Mouse (Mus musculus): ENCODE data around the gene Rnf7.
A peak's percentile ranks its signal among the peaks of the same experiment; 100 is the strongest.

Rnf7 gene

DNA sequence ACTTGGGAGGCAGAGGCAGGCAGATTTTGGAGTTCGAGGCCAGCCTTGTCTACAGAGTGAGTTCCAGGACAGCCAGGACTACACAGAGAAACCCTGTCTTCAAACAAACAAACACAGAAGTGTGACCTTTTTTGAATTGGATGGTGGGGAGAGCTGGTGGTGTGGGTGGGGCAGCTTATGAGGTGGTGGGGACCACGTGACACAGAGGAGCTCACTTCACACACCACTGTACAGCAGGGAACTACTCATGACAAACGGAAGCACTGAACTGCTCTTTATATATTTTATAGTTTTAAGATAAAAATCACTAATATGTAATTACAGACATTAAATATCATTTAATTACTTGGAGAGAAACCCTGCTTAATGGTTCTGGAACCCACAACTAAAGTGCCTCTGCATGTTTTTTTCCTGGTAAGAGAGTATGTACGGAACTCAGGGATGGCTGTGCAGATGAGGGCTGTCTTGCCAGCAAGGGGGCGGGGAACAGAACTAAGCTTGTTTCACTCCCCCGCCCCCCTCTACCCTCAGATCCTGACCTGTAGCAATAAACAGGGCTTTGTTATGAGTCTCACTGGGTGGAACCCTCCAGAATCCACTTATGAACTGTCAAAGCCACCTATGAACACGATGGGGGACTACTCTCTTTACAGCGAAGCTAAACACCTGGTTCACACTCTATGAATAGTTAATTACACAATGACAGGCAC is 8.8 kb downstream of the Rnf7 start:
- DNase-seq = no peak

DNA sequence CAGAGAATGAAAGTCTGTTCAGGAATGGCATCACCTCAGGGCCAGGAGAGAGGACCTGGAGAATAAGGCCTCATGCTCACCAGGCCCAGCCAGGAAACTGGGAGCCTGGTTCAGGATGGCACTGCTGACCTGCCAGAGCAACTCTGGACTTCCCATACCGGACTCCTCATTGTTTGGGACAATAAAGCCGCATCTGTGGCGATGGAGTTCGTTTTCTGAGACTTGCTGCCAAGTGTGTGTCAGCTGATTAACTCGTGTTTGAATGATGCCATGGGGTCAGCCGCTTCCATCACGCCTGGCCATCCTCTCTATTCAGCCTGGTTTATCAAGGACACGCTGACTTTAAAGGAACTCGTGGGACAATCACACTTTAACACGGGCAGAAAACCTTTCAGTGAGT is 14.8 kb downstream of the Rnf7 start:
- no peak for DNase-seq

DNA sequence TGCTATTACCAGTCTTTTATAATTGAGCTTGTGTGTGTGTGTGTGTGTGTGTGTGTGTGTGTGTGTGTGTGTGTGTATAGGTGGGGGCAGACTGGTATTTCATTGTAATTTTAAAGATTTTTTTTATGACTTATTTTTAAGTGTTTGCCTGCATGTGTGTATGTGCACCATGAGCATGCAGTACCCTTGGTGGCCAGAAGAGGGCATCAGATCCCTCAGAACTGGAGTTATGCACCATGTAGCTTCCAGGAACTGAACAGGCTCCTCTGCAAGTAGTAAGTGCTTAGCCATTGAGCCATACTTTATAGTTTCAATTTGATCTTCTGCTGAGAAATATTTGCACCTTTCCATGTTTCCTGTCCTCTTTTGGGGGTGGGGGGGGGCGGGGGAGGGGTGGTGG is 16.9 kb downstream of the Rnf7 start:
- no peak for DNase-seq

DNA sequence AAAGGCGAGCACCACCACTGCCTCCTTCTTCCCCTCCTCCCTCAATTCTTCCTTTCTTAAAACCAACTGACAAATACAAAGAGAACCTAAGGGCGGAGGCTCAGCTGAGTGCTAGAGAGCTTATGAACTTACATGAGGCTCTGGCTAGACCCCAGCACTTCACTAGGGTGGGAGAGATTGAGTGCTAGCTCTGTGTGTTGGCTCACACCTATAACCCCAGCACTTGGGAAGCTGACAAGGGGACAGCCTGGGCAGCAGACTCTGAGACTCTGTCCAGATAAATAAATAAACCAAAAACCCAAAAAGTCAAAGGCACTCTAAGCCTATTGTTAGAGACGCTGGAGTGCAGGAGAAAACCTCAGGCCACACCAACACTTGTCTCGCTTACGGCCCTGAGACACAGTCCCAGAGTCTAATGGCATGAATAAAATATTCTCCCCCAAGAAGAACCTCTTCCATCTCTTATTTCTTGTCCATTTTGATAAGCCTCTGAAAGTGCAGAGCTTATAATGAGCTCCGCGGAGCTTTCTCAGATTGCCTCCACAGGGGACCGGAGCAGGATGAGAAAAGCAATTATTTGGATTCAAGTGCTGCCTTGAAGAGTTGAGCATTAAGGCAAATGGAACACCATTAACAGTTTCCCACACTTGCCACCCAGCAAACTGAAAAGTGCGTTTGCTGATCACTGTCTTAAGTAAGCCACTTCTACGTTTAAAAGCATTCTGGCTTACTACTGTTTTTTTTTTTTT is 18.2 kb downstream of the Rnf7 start:
- DNase-seq = no peak

DNA sequence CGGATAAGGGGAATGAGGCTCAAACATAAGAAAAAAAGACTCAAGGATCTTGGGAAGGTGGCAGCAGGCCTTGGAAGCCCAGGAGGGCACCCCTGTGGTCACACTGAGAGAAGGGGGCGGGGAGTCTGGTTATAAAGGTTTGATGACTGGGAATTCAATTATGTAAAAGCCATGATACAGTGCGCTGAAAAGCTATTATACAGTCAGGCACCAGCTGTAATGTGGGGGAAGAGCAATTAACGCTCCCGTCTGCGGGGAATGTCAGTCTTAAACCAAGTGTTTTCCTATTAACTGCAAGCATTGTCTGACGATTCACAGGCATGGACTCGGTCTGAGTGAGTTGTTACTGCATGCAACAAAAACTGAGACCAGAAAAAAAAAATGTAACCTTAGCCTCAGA is 22.9 kb downstream of the Rnf7 start:
- no peak for DNase-seq

DNA sequence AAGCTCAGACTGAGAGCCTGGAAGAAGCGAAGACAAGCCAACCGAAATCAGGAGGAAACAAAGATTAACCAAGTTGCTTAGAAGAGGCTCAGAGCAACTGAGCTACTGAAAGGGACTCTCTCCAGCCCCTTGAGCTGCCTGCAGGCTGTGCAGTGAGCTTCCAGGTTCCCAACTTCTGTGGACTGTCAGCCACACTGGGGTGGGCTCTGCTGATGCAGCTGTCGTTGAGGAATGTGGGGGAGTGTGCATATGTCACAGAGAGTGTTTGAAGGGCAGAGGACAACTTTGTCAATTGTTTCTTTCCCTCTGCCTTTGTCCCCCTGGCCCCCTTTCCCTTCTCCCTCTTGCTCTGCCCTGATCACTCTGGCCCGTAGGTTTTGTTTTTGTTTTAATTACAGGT is 25.5 kb downstream of the Rnf7 start:
- no peak for DNase-seq

DNA sequence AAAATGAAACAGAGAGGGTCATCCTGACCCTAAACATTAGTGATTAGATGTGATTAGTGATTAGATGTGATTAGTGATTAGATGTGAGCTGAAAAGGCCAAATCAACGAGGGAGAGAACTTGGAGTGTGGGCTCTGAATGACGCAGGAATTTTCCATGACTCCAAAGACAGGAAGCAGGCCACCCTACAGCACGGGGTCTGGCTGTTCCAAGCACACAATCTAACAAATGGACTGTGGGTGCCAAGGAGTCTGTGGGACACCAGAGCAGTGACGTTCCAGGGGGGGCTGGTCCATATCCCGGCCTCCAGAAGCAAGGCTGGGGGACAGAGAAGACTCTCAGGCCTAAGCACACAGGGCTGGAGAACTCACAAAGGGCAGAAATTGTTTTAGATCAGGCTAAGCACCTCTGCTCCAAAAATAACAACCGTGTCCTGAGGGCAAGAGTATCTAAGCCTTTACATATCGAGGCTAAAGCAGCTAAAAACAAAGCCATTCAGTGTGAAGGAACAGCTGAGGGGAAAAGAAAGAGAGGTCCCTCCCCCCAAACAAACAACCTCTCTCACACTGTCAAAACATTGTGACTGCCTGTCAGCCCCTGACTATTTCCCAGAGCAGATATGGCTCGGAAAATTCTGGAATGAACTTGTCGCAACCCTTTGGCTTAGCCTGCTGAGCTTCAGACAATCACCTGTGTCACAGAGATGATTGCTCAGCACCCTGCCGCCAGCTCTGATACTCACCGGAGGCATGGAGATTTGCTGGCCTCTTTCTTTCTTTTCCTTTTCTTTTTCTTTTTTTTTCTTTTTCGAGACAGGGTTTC is 27.4 kb downstream of the Rnf7 start:
- no peak for DNase-seq

DNA sequence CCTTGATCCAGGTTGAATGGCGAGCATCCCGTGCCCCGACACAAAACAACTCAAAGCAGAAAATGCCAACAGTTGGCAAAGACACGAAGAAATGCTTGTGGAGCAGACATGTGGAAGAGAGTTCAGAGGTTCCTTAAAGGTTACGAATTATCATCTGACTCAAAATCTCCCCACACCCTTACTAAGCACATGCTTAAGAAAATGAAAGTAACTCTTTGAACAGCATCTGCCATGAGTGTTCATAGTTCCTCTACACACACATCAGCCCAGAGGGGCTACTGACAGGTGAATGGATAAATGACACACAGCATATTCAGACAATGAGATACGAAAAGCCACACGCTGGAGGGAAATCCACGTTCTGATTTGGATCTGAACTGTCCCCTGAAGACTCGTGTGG is 29.0 kb downstream of the Rnf7 start:
- DNase-seq = no peak

DNA sequence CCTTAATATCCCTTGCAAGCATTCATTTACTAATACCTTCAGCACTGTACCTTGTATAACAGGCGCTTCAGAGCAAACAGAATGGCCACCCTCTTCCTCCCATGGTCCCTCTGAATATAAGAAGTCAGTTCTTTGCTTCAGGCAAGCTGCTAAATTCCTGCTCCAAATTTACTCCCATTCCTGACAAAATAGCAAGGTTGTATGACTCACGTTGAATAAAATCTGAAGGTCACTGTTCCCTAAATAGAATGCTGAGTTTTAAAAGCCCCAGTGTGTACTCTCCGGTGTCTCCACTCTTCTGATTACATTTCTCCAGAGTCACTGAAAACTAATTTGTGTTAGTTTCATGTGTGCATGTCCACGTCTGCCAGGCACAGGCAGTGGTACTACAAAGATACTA is 33.1 kb downstream of the Rnf7 start:
- no peak for DNase-seq

DNA sequence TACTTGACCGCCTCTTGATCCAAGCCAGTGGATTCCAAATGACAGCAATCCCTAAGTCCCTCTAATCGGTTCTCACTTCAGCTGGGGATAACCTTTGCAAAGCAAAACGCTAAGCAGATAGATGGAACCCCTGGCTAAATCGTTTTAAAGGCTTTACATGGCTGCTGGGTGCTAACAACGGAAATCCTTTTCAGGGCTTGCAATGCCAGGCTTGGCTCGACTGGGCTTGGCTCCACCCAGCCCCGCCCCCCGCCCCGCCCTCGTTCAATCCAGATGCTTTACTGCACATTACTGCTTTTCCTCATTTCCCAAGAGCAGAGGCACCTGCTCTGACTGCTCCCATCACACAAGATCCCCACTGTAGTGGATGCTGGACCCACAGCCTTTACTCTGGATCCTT is 36.4 kb downstream of the Rnf7 start:
- peak; percentile 41 for DNase-seq

DNA sequence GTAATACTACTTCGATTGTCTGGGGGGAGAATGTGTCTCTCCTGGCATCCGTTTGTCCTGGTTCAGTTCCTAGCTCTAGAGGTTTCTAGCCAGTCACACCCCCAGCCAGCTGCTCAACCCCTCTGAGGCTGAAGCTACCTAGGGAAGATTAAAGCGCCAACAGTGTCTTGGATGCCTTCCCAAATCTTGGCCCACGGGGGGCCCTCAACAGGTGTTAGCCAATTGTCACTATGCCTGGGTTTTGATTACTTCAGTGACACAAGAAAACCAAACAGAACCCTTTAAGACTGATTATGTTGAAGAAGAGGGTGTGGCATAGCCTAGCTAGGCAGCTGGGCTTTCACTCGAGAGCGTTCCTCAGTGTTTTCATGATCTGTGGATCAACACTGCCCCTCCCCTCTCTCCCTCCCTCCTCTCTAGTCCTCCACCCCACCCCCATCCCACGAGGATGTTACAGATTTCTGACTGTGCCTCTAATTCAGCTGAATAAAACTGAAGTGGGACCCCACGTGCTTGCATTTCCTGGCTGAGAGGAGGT is 40.1 kb downstream of the Rnf7 start:
- peak; percentile 71 for DNase-seq

DNA sequence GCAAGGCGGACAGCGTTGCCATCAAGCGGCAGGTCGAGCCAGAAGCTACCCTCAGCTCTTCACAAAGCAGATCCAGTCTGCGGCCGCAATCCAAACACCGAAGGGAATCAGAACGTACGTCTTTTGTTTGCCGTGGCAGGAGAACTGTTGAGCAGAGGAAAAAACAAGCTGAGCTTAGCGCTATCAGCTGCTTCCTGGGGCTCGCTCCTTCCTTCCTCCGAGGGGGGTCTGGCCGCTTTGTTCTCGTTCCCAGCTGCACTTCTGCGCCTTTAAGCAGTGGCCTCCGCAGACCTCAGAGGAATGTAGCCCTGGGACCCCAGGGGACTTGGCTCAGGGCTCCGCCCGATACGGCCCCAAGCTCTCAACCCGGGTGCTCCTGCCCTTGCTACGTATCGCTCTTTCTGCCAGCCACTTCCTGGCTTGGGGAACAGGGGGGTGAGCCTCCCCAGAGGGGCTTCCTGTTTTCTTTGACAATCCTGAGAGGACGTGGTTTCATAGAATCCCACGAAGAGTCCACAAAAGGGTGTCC is 40.6 kb downstream of the Rnf7 start:
- DNase-seq = peak; percentile 79

DNA sequence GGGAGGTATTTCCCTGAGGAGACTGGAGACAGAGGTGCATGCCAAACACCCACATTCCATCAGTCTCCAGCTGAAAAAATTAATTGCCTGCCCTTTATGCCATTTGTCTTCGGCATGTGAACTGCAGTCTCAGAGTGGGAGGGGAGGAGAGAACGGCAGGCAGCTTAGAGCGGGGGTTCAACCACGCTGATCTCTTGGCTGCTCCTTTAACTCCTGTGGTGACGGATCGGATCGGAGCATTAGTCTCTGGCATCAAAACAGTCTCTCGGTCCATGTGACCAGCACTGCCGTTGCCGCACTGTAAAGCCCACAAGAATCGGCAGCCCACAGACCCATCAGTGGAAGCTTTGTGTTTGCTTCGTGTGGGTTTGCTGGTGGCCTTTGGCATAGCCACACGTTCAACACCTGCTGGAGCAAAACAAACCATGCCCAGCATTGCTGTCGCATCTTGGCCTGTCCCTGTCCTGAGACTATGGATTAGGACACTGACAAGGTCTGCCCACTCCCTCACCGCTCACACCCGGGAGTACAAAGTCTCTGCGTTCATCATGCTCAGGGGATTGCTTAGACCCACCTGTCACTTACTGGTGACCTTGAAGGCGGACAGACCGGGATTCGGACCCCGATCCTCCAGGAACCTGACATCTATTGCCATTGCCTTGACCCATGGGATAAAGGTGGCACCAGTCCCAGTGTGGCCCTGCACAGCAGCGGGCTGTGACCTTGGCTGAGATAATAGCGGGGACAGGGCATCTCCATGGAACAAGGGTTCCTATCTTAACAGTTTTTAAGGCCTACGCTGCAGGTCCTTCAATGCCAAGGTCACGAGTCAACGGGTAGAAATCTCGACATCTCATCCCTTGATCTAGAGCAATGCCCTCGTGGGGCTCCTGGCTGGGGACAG is 41.3 kb downstream of the Rnf7 start:
- peak; percentile 23 for DNase-seq

DNA sequence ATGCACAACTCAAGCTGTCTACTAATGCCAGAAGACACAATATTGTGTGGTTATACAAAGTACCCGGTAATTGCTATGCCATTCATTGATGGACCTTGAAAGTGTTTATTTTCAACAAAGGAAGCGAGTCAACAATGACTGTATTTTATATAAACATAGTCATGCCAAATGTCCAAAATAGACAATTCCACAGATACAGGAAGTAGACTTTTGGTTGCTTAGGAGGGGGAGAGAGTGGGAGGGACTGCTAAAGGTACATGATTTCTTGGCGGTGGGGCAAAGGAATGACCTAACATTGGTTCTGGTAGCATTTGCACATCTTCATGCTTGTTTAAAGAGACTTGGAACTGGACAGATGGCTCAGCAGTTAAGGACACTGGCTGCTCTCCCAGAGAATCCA is 45.9 kb downstream of the Rnf7 start:
- no peak for DNase-seq

DNA sequence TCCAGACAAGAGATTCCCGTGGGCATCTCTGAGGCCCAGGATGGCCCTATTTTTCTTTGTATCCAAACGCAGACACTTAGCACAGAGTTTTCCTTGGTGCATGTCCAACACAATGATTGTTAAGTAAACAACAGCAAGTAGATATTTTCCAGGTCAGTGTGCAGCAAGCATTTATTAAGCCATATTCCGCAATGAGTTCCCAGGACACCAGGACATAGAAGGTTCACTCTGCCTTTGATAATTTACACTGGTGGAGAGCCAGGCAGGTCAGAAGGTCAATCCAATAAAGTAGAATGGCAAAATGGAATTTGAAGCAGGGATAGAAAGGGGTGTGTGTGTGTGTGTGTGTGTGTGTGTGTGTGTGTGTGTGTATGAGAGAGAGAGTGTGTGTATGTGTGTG is 47.4 kb downstream of the Rnf7 start:
- no peak for DNase-seq

DNA sequence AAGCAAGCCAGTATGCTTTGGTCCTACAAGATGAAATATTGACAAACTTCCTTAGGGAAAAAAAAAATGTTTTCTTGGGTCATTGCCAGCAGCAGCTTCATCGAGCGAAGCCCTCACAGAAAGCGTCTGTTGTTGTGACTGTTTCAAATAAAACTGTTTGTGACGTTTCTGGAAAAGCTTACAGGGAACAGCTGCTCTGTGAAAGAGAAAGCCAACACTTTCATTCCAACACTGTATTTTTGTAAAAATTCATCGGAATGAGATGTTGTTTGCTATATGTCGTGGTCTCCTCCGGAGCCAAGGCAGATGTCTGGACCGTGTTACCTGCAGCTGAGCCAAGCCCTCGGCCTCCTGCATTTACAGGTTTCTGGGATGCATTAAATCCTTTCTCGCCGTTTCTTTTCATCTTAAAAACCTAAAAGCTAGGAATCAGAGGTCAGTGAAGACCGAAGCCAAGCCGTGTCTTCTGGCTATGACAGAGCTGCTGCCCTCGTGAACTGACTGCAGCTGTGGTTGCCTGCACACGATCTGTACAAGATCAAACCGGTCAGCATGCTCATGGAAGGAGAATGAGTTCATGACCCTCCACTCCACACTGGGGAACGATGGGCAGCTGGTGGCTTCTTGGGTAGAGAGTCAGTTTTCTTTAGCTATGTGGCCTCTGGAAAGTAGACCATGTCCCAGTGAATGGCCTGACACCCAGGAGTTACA is 50.0 kb downstream of the Rnf7 start:
- no peak for DNase-seq

DNA sequence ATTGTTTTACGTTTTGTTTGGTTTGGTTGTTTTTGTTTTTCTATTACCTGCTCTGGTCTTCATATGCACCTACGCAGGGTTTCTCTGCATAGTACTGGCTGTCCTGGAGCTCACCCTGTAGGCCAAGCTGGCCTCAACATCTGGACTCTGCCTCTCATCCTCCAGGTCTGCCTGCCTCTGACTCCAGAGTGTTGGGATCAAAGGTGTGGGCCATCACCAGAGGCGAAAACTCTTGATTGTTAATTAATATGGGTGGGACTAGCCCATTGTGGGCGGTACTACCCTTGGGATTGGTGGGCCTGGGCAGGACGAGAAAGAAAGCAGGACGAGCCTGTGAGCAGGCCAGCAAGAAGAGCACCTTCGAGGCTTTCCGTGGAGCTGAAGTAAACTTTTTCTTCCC is 54.4 kb downstream of the Rnf7 start:
- no peak for DNase-seq
